14 mouse cellular contexts compared by ENCODE assay signal in the genomic region with DNA sequence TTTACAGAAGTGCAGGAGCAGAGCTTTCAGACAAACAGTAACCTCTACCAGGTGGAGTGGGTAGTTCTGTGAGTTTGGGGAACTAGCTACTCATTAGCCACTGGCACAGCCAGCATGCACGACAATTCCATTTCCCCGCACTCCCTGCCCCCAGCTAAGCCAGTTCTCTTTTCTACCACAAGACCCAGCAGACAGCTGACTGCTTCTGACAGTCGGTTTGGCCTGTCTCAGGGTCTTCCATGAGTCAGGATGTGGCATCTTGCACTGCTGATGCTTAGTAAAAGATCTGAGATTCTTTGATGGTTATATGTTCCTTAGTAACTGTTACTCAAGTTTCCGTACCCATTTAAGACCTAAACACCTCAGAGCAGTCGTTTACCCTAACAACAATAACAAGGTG. TPM values are rescaled to one million over a fixed set of nuclear protein-coding genes. Genes with fewer than 3 reads are reported as not detected.
DNase-seq lines count a peak whose midpoint lies in the region; ATAC-seq and TF ChIP-seq lines count a peak whose summit lies in the region.
"Had no signal": no experiment of that assay in that cellular context is flagged by ENCODE, and none has a peak within 500 bp of the region (broad histone marks: within the 10 kb centered on the region; RNA-seq: fewer than 3 reads in every experiment).

No protein-coding gene starts in this region.

- no peak overlapping the region for H3K9ac ChIP-seq in midbrain, postnatal 0 days (replicated peaks; ENCODE audit: low read length, poor library complexity, severe bottlenecking)
- H3K9ac ChIP-seq: embryonic facial prominence, embryonic 12.5 days; forebrain, embryonic 12.5 days had no signal

- H3K4me2 ChIP-seq in midbrain, postnatal 0 days (ENCODE audit: low read depth, low read length, poor library complexity, severe bottlenecking), result no peak overlapping the region
- H3K4me2 ChIP-seq: embryonic facial prominence, embryonic 12.5 days; forebrain, embryonic 12.5 days had no signal

- no peaks in the 10 kb centered on the region for H3K9me3 ChIP-seq in midbrain, postnatal 0 days (ENCODE audit: low read length)
- H3K9me3 ChIP-seq: embryonic facial prominence, embryonic 12.5 days; heart, embryonic 10.5 days had no signal

- no peak overlapping the region for H3K4me3 ChIP-seq in spleen, adult 2 months (ENCODE audit: extremely low read depth, insufficient read depth, insufficient read length)
- no peak overlapping the region for H3K4me3 ChIP-seq in cerebellum, adult 2 months (replicated peaks; ENCODE audit: insufficient read depth, low read depth, low read length)
- H3K4me3 ChIP-seq in midbrain, postnatal 0 days (ENCODE audit: low read depth, low read length), result no peak overlapping the region
- H3K4me3 ChIP-seq: embryonic facial prominence, embryonic 12.5 days; forebrain, embryonic 12.5 days; heart, embryonic 10.5 days had no signal

- peaks cover 18% of the 10 kb centered on the region for H3K36me3 ChIP-seq in spleen, adult 2 months (ENCODE audit: control insufficient read depth, insufficient read depth, low read length)
- H3K36me3 ChIP-seq in midbrain, postnatal 0 days (ENCODE audit: insufficient read depth, low read length), result peaks cover 19% of the 10 kb centered on the region; the same call in 1 of the 2 replicates

- H3K27me3 ChIP-seq in spleen, adult 2 months (ENCODE audit: control insufficient read depth, insufficient read depth, low read length), result no peaks in the 10 kb centered on the region
- H3K27me3 ChIP-seq in cerebellum, adult 2 months (ENCODE audit: control insufficient read depth, insufficient read depth, low read length), result no peaks in the 10 kb centered on the region
- no peaks in the 10 kb centered on the region for H3K27me3 ChIP-seq in midbrain, postnatal 0 days (ENCODE audit: insufficient read depth, low read length)
- H3K27me3 ChIP-seq: embryonic facial prominence, embryonic 12.5 days; forebrain, embryonic 12.5 days had no signal

- ATAC-seq in midbrain, postnatal 0 days (ENCODE audit: low FRiP score), result no peak
- ATAC-seq: intestine, postnatal 0 days had no signal

- DNase-seq in spleen, adult 2 months (ENCODE audit: low read depth in 1 of 2, low spot score in 2 of 2), result peak; percentile 13 to 25
- no peak for DNase-seq in spleen, adult 18-20 months
- DNase-seq in T-cell, adult 2 months (ENCODE audit: low spot score), result peak; percentile 60
- DNase-seq in naive thymus-derived CD4-positive, alpha-beta T cell, adult 2 months (ENCODE audit: low read depth), result peak; percentile 69
- no peak for DNase-seq in frontal cortex, postnatal 25 days (ENCODE audit: low spot score in 2 of 2)
- no peak for DNase-seq in cerebellum, adult 2 months
- DNase-seq in midbrain, postnatal 0 days (ENCODE audit: low spot score), result no peak
- DNase-seq: cerebellum, postnatal 25 days; lung, adult 18-20 months had no signal

- no peak for TF ChIP-seq POLR2A in spleen, adult 2 months (IDR thresholded peaks at IDR 0.05; ENCODE audit: low read depth, low read length)
- no peak for TF ChIP-seq POLR2A in cerebellum, adult 2 months (IDR thresholded peaks at IDR 0.05; ENCODE audit: borderline replicate concordance, insufficient read depth, low read length)

- no peak for TF ChIP-seq CTCF in spleen, adult 2 months (IDR thresholded peaks at IDR 0.05; ENCODE audit: extremely low read depth, insufficient read depth, insufficient read length, insufficient replicate concordance)
- no peak for TF ChIP-seq CTCF in cerebellum, adult 2 months (IDR thresholded peaks at IDR 0.05; ENCODE audit: borderline replicate concordance, insufficient read depth, low read depth, low read length)
- no peak for TF ChIP-seq CTCF in midbrain, postnatal 0 days (IDR thresholded peaks at IDR 0.05)

- WGBS in spleen, adult 2 months, result 27% methylated on average over 5 of the region's 5 CpGs
- 68% methylated on average over 5 of the region's 5 CpGs for WGBS in cerebellum, adult 2 months
- WGBS in midbrain, postnatal 0 days, result 81% methylated on average over 5 of the region's 5 CpGs

- 0 out of 2 replicates have a peak, but pooled peaks cover 2% of the 10 kb centered on the region for H3K4me1 ChIP-seq in spleen, adult 2 months (ENCODE audit: control insufficient read depth, insufficient read depth, insufficient read length)
- no peaks in the 10 kb centered on the region for H3K4me1 ChIP-seq in cerebellum, adult 2 months (ENCODE audit: control insufficient read depth, insufficient read depth, low read length)
- no peaks in the 10 kb centered on the region for H3K4me1 ChIP-seq in midbrain, postnatal 0 days (ENCODE audit: insufficient read depth, low read length)
- H3K4me1 ChIP-seq: embryonic facial prominence, embryonic 12.5 days; forebrain, embryonic 12.5 days; heart, embryonic 10.5 days had no signal

- no peak overlapping the region for H3K27ac ChIP-seq in spleen, adult 2 months (ENCODE audit: insufficient read depth, low read length)
- no peak overlapping the region for H3K27ac ChIP-seq in cerebellum, adult 2 months (ENCODE audit: insufficient read depth, low read length)
- H3K27ac ChIP-seq in midbrain, postnatal 0 days (ENCODE audit: low read depth, low read length), result no peak overlapping the region
- H3K27ac ChIP-seq: embryonic facial prominence, embryonic 12.5 days; forebrain, embryonic 12.5 days; heart, embryonic 10.5 days; stomach, postnatal 0 days had no signal

RNA-seq across cellular contexts. Expression of a gene that starts 58.6 kb away (rescaled TPM):
- polyA plus RNA-seq in spleen, adult 2 months (2012; rRNA removed), result 16.9 and 20.1 TPM in 2 replicates
- polyA plus RNA-seq in cerebellum, adult 2 months (2012; rRNA removed), result 56.1 and 56.7 TPM in 2 replicates
- 38.9 and 40.6 TPM in 2 replicates for total RNA-seq in midbrain, postnatal 0 days (2014; rRNA removed)
- polyA plus RNA-seq in midbrain, postnatal 0 days (2015; fragmentation: Nextera tagmentation; extraction: Ambion mirVana), result 23.5 and 25.3 TPM in 2 replicates

Comparison
In these comparisons a context has a peak if more than half of its experiments do, and no peak if none do; other contexts are left out.
1. DNase-seq: peak in spleen, adult 2 months (2 of 2), T-cell, adult 2 months (single experiment) and naive thymus-derived CD4-positive, alpha-beta T cell, adult 2 months (single experiment); none in spleen, adult 18-20 months (0 of 2), frontal cortex, postnatal 25 days (0 of 2), cerebellum, adult 2 months (0 of 2) and midbrain, postnatal 0 days (single experiment).